Mouse (Mus musculus) mouse trophoblast stem cell (cell line): ENCODE measurements at regions not wholly inside any gene's neighbourhood (a gene's known extent, or its start where the extent isn't known, plus 50 kb on each side); places are given as distances from the start of the nearest gene placed in this dataset.

Experiments used
- in situ Hi-C, 2 experiments: fragments of 300-500 bp; cut with MseI, MboI; formaldehyde crosslinking; loops; 2 replicates in 1 of 2; 3 replicates in 1 of 2; pipeline ENCODE4 v1.15.1; 2025

- in situ Hi-C loops, result no loop called here
Measured at GRCm38 (mm10) chr4:142472332-142472731, 233.1 kb upstream of the Kazn start.

GRCm38 (mm10) chr4:142470784-142471183, 231.6 kb upstream of the Kazn start:
- in situ Hi-C loops, result no loop called here

DNA sequence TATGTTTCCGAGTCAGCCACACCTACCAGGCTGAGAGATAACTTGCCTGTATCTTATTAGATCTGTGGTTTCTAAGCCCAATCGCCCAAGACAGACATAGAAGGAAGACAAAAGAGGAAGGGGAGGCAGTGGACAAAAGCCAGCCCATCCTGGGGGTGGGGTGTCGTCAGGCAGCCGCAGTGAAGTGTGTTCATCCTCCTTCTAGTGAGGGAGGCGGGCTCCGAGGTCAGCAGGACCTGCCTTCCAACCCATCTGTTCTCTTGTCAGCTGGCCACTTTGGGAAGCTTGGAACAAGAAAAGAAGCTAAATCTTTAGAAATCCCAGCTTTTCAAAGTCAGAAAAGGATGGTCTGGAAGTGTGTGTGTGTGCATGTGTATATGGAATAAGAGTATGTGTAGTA, 228.7 kb upstream of the Kazn start:
- in situ Hi-C loops, result no loop called here

DNA sequence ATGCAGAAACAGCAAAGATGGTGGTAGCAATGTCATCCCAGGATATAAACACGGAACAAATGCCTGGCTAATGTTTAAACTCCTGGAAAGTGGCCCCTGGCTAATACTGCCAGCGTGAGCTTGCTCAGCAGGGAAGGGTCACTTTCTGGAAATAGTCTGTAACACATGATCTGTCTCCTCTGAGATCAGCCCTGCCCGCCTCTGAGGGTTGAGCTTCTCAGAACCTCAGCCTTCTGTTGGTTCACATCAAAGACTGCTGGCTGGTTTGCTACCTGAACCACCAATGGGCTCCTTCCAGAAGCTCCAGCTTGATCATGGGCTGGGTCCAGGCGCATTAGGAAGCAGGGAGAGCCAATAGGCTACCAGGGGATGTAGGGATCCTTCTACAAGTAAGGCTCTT, 226.0 kb upstream of the Kazn start:
- in situ Hi-C loops, result no loop called here

GRCm38 (mm10) chr4:142464066-142464465, 224.9 kb upstream of the Kazn start:
- in situ Hi-C loops, result no loop called here

DNA sequence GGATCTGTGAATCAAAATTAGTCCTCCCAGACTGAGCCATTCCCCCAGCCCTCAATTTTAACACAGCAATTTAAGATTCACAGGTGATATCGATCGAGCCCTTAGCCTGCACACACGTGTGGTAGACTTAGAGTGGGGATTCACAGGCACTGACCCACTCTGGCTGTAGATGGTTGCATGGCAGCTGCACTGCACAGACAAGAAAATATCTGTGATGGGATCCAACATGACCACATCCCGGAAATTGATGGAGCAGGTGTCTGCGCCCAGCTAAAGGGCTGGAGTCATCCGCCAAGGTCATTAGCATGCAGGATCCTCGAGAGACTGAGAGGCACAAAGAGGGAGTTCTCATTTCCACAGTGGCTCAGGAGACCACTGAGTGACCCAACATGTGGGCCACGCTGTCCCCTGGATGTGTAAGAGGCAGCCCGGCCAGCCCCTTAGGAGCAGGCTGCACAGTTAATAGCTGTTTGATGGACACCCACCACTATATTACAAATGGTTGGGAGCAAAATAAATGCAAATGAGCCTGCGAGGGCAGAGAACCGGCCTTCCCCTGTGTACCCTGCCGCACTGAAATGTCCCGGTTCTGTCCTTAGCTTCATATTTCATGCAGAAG, 221.4 kb upstream of the Kazn start:
- in situ Hi-C loops, result no loop called here

GRCm38 (mm10) chr4:142452614-142453013, 213.4 kb upstream of the Kazn start:
- in situ Hi-C loops, result no loop called here

GRCm38 (mm10) chr4:142450884-142451283, 211.7 kb upstream of the Kazn start:
- in situ Hi-C loops, result no loop called here

GRCm38 (mm10) chr4:142449713-142450112, 210.5 kb upstream of the Kazn start:
- in situ Hi-C loops, result no loop called here

DNA sequence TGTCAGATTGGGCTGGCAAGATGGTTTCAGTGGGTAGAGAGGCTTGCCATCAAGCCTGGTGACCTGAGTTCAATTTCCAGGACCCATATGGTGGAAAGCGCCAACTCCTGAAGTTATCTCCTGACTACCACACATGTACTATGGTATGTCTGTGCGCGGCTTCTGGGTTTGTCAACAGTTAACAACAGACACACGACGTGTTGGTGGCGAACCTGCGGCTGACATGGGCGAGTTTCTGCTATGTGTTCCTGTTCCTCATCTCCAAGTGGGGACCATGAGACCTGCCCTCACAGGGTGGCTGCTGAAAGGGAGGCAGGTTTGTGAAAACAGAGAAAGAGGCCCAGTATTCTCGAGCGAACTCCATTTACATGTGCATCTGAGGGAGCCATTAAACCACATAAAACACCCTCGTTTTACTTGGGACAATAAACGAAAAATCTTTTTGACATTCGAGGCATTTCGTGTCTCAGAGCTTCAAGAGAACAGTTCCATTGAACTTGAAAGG, 210.0 kb upstream of the Kazn start:
- in situ Hi-C loops, result no loop called here

- in situ Hi-C loops, result no loop called here
Measured at GRCm38 (mm10) chr4:142447529-142447928, 208.3 kb upstream of the Kazn start.

- in situ Hi-C loops, result no loop called here
Measured at GRCm38 (mm10) chr4:142441045-142441444, 201.8 kb upstream of the Kazn start.

DNA sequence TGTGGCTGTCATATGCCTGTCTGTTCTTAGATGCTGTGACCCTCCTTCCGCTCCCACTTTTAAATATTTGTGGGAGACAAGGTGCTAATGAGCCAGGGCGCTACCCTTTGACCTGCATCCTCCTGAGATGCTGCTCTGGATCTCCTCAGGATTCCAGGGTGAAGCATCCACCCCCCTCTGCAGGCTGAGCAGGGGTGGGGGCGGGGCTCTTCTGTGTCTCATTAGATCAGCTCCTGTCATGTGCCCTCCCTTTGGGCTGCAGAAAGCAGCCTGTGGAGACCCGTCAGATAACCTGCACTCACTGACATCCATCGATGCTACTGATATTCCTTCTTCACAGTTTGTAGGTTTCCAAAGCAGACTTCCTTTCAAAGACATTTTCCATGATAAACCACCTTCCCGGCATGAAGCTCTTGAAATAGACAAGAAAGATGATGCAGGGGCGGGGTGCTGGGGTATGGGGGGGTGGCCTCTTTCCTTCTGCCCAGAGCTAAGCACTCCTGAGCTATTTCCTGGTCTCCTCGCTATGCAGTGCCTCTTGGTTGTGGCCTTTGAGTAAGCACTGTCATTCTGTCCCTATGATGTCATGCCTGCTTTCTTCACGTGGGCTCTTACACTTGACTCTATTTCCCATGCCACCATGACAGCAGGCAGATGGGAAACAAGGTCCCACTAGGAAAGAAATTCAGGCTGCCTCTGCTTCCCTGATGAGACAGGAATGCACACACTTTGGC, 200.4 kb upstream of the Kazn start:
- in situ Hi-C loops, result no loop called here

DNA sequence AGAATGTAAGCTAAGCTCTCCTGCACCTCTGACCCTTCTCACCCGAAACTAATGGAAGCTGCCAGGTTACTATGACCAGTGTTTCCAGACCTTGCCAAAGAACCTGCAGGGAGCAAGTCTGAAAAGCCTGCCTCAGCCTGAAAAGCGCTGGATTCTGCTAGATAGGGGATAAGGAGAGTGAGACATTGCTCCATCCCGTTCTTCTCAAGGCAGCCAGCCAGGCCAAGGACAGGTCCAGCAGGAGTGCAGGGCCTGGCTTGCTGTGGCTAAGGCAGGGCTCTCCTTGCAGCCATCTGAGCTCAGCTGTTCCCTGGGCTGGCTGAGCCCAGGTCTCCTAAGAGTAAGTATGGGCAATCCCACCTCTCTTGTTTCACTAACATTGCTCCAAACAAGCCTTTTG, 185.4 kb upstream of the Kazn start:
- in situ Hi-C loops, result no loop called here

GRCm38 (mm10) chr4:142420427-142420826, 181.2 kb upstream of the Kazn start:
- in situ Hi-C loops, result no loop called here

GRCm38 (mm10) chr4:142414874-142415273, 175.7 kb upstream of the Kazn start:
- in situ Hi-C loops, result no loop called here

DNA sequence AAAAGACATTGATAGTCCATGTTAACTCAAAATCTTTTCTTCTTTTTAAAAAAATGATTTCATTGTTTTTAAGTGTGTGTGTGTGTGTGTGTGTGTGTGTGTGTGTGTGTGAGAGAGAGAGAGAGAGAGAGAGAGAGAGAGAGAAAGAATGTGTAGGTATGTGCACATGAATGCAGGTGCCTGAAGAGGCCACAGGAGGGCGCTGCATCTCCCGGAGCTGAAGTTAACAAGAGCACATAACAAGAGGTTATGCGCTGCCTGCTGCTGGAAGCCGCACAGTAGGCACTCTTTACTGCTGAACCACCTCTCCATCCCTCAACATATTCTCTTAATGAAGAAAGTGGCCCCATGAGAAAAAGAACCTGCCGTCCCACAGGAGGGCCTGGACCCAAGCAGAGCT, 172.6 kb upstream of the Kazn start:
- in situ Hi-C loops, result no loop called here

DNA sequence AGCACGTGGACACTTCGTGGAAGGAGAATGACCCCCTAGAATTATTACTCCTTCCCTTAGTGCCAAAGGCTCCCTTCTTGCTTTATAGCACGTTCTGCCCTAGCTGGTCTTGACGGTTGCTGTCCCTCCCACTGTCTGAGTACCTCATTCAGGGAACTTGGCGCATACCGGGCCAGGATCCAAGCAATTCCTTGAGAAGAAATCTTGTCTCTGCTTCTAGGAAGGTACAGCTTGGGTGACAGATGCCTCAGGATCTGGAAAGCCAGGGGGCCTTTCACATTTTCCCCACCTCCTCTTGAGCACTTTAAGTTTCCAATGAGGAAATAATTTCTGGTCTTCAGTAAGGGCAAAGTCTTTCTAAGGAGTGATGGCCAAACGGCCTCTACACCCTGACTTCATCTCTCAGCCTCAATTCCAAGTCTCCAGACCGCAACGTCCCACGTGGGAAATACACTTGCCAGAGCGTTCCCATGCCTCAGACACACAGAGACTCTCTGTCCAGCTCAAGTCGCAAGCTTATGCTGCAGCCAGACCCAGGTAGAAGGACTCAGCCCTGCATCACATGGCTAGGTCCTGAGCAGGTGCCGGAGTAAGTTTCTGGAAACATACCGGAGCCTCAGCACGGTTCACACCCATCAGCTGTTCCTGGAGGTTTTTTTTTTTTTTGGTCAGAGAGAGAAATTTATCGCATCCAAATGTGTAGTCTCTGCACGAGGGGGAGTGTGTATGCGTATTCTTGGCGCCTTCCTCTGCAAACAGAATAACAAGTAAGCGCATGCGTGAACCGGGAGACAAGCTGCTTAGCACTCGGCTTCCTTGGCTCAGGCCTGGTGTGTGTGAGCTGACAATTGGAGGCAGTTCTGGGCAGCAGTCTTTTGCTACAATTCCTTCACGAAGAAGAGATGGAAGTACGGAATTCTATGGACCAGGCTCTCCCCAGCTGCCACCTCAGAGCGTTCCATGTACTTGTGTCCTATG, 171.7 kb upstream of the Kazn start:
- in situ Hi-C loops, result no loop called here

DNA sequence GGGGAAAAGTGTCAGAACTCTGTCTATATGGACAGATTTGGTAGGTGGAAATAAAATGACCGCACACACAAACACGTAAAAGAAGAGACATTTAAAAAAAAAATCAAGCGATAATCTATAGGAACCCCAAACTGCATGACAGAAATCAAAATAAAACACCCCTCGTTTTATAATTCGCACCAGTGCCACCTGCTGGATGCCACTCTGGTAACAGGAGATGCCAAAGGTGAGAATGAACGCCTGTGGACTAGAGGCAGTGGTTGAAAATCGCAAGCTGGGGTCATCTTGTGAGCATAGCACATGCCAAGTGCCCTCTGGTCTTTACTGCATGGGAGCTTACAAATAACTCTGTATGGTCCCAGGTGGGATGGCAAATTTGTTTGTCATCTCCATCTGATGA, 158.7 kb upstream of the Kazn start:
- in situ Hi-C loops, result no loop called here

GRCm38 (mm10) chr4:142392924-142393323, 153.7 kb upstream of the Kazn start:
- in situ Hi-C loops, result no loop called here

GRCm38 (mm10) chr4:142390531-142391195, 151.5 kb upstream of the Kazn start:
- in situ Hi-C loops, result no loop called here

GRCm38 (mm10) chr4:142388476-142388875, 149.3 kb upstream of the Kazn start:
- in situ Hi-C loops, result no loop called here
